In genomic region chr5:67969536-67969935, GRCm38 (mm10) we compare ENCODE assay signal across 28 mouse cellular contexts. TPM values are rescaled to one million over a fixed set of nuclear protein-coding genes. Genes with fewer than 3 reads are reported as not detected.
DNase-seq lines count a peak whose midpoint lies in the region; ATAC-seq and TF ChIP-seq lines count a peak whose summit lies in the region.
"Had no signal": no experiment of that assay in that cellular context is flagged by ENCODE, and none has a peak within 500 bp of the region (broad histone marks: within the 10 kb centered on the region; RNA-seq: fewer than 3 reads in every experiment).

No protein-coding gene starts in this region.

- H3K4me3 ChIP-seq in forebrain, embryonic 11.5 days (ENCODE audit: low read depth, low read length) = no peak overlapping the region
- H3K4me3 ChIP-seq in forebrain, embryonic 10.5 days = no peak overlapping the region
- no peak overlapping the region for H3K4me3 ChIP-seq in forebrain, embryonic 12.5 days (replicated peaks)
- H3K4me3 ChIP-seq in hindbrain, embryonic 13.5 days = no peak overlapping the region
- no peak overlapping the region for H3K4me3 ChIP-seq in midbrain, postnatal 0 days (ENCODE audit: low read depth, low read length)
- no peak overlapping the region for H3K4me3 ChIP-seq in heart, embryonic 11.5 days (ENCODE audit: low read depth, low read length)
- H3K4me3 ChIP-seq: embryonic facial prominence, embryonic 13.5 days; heart, embryonic 10.5 days; left cerebral cortex, adult 2 months had no signal

- no peaks in the 10 kb centered on the region for H3K36me3 ChIP-seq in forebrain, embryonic 11.5 days (ENCODE audit: control insufficient read depth, insufficient read depth, low read length)
- no peaks in the 10 kb centered on the region for H3K36me3 ChIP-seq in forebrain, embryonic 10.5 days (replicated peaks)
- H3K36me3 ChIP-seq in forebrain, embryonic 12.5 days (replicated peaks) = no peaks in the 10 kb centered on the region
- no peaks in the 10 kb centered on the region for H3K36me3 ChIP-seq in hindbrain, embryonic 13.5 days
- no peaks in the 10 kb centered on the region for H3K36me3 ChIP-seq in midbrain, postnatal 0 days (ENCODE audit: insufficient read depth, low read length)
- H3K36me3 ChIP-seq in heart, embryonic 11.5 days (ENCODE audit: control insufficient read depth, insufficient read depth, low read length) = no peaks in the 10 kb centered on the region
- H3K36me3 ChIP-seq: embryonic facial prominence, embryonic 13.5 days; heart, embryonic 10.5 days had no signal

- no peak overlapping the region for H3K27ac ChIP-seq in forebrain, embryonic 11.5 days (ENCODE audit: low read depth, low read length)
- H3K27ac ChIP-seq in forebrain, embryonic 10.5 days = no peak overlapping the region
- H3K27ac ChIP-seq in forebrain, embryonic 12.5 days = no peak overlapping the region
- H3K27ac ChIP-seq in hindbrain, embryonic 13.5 days = no peak overlapping the region
- no peak overlapping the region for H3K27ac ChIP-seq in midbrain, postnatal 0 days (ENCODE audit: low read depth, low read length)
- H3K27ac ChIP-seq in heart, embryonic 11.5 days (ENCODE audit: low read depth, low read length) = no peak overlapping the region
- H3K27ac ChIP-seq: embryonic facial prominence, embryonic 13.5 days; heart, embryonic 10.5 days; left cerebral cortex, adult 2 months; stomach, postnatal 0 days had no signal

- 60% methylated on average over 7 of the region's 7 CpGs for WGBS in forebrain, embryonic 11.5 days
- 78% methylated on average over 7 of the region's 7 CpGs for WGBS in forebrain, embryonic 10.5 days
- 50% methylated on average over 7 of the region's 7 CpGs for WGBS in forebrain, embryonic 12.5 days
- WGBS in hindbrain, embryonic 13.5 days = 43% methylated on average over 7 of the region's 7 CpGs
- 44% methylated on average over 7 of the region's 7 CpGs for WGBS in midbrain, postnatal 0 days
- WGBS in heart, embryonic 11.5 days (ENCODE audit: insufficient replicate concordance) = 77% methylated on average over 7 of the region's 7 CpGs

- H3K9ac ChIP-seq in forebrain, embryonic 11.5 days (ENCODE audit: low read length) = no peak overlapping the region
- H3K9ac ChIP-seq in forebrain, embryonic 12.5 days = no peak overlapping the region
- H3K9ac ChIP-seq in hindbrain, embryonic 13.5 days = no peak overlapping the region
- no peak overlapping the region for H3K9ac ChIP-seq in midbrain, postnatal 0 days (replicated peaks; ENCODE audit: low read length, poor library complexity, severe bottlenecking)
- no peak overlapping the region for H3K9ac ChIP-seq in heart, embryonic 11.5 days (ENCODE audit: low read depth, low read length)
- H3K9ac ChIP-seq: embryonic facial prominence, embryonic 13.5 days had no signal

- no peak overlapping the region for H3K4me2 ChIP-seq in forebrain, embryonic 11.5 days (ENCODE audit: low read depth, low read length, severe bottlenecking)
- H3K4me2 ChIP-seq in forebrain, embryonic 12.5 days = no peak overlapping the region
- no peak overlapping the region for H3K4me2 ChIP-seq in hindbrain, embryonic 13.5 days
- no peak overlapping the region for H3K4me2 ChIP-seq in midbrain, postnatal 0 days (ENCODE audit: low read depth, low read length, poor library complexity, severe bottlenecking)
- no peak overlapping the region for H3K4me2 ChIP-seq in heart, embryonic 11.5 days
- H3K4me2 ChIP-seq: embryonic facial prominence, embryonic 13.5 days had no signal

- no peak for TF ChIP-seq CTCF in midbrain, postnatal 0 days (IDR thresholded peaks at IDR 0.05)

- 0 out of 2 replicates have a peak, but pooled peaks have one; percentile 53 for ATAC-seq in forebrain, embryonic 11.5 days (replicated peaks; ENCODE audit: low FRiP score)
- ATAC-seq in forebrain, embryonic 12.5 days (ENCODE audit: low FRiP score) = peak; percentile 71
- ATAC-seq in hindbrain, embryonic 13.5 days (ENCODE audit: low FRiP score) = peak; percentile 78
- ATAC-seq in midbrain, postnatal 0 days (ENCODE audit: low FRiP score) = no peak
- ATAC-seq in heart, embryonic 11.5 days (replicated peaks; ENCODE audit: insufficient number of reproducible peaks, low FRiP score, low TSS enrichment) = no peak
- ATAC-seq: inflammation-experienced regulatory T-cells, adult 6 months; Patski had no signal

- H3K9me3 ChIP-seq in forebrain, embryonic 11.5 days (ENCODE audit: control insufficient read depth, low read length) = no peaks in the 10 kb centered on the region
- H3K9me3 ChIP-seq in forebrain, embryonic 10.5 days = no peaks in the 10 kb centered on the region
- no peaks in the 10 kb centered on the region for H3K9me3 ChIP-seq in forebrain, embryonic 12.5 days
- H3K9me3 ChIP-seq in hindbrain, embryonic 13.5 days = no peaks in the 10 kb centered on the region
- no peaks in the 10 kb centered on the region for H3K9me3 ChIP-seq in midbrain, postnatal 0 days (ENCODE audit: low read length)
- H3K9me3 ChIP-seq in heart, embryonic 11.5 days (replicated peaks; ENCODE audit: control insufficient read depth, low read length) = no peaks in the 10 kb centered on the region
- H3K9me3 ChIP-seq: embryonic facial prominence, embryonic 13.5 days; heart, embryonic 10.5 days had no signal

- H3K4me1 ChIP-seq in forebrain, embryonic 11.5 days (replicated peaks; ENCODE audit: control insufficient read depth, insufficient read depth, low read length) = 0 out of 2 replicates have a peak, but pooled peaks cover 1% of the 10 kb centered on the region
- no peaks in the 10 kb centered on the region for H3K4me1 ChIP-seq in forebrain, embryonic 10.5 days
- peaks cover 2% of the 10 kb centered on the region; the same call in 1 of the 2 replicates for H3K4me1 ChIP-seq in forebrain, embryonic 12.5 days
- peaks cover 2% of the 10 kb centered on the region; the same call in 1 of the 2 replicates for H3K4me1 ChIP-seq in hindbrain, embryonic 13.5 days (replicated peaks)
- no peaks in the 10 kb centered on the region for H3K4me1 ChIP-seq in midbrain, postnatal 0 days (ENCODE audit: insufficient read depth, low read length)
- no peaks in the 10 kb centered on the region for H3K4me1 ChIP-seq in heart, embryonic 11.5 days (ENCODE audit: control insufficient read depth, insufficient read depth, low read length)
- H3K4me1 ChIP-seq: embryonic facial prominence, embryonic 13.5 days; heart, embryonic 10.5 days had no signal

- H3K27me3 ChIP-seq in forebrain, embryonic 11.5 days (ENCODE audit: control insufficient read depth, insufficient read depth, low read length) = no peaks in the 10 kb centered on the region
- no peaks in the 10 kb centered on the region for H3K27me3 ChIP-seq in forebrain, embryonic 10.5 days (ENCODE audit: poor library complexity, severe bottlenecking)
- no peaks in the 10 kb centered on the region for H3K27me3 ChIP-seq in forebrain, embryonic 12.5 days
- H3K27me3 ChIP-seq in hindbrain, embryonic 13.5 days = no peaks in the 10 kb centered on the region
- H3K27me3 ChIP-seq in midbrain, postnatal 0 days (ENCODE audit: insufficient read depth, low read length) = no peaks in the 10 kb centered on the region
- no peaks in the 10 kb centered on the region for H3K27me3 ChIP-seq in heart, embryonic 11.5 days (ENCODE audit: control insufficient read depth, insufficient read depth, low read length)
- H3K27me3 ChIP-seq: embryonic facial prominence, embryonic 13.5 days; Patski had no signal

- DNase-seq in forebrain, embryonic 11.5 days (ENCODE audit: low spot score) = no peak
- no peak for DNase-seq in forebrain, embryonic 10.5 days (ENCODE audit: extremely low spot score, low spot score)
- DNase-seq in midbrain, postnatal 0 days (ENCODE audit: low spot score) = peak; percentile 32
- DNase-seq in heart, adult 8-10 months (ENCODE audit: low spot score) = no peak
- no peak for DNase-seq in layer of hippocampus, adult 11-12 months (ENCODE audit: low spot score)
- DNase-seq: adrenal gland, postnatal 14 days; cerebellum, adult 11 months; cerebellum, postnatal 10 days; heart, postnatal 10 days; kidney, adult 2 months; kidney, postnatal 25 days; left cerebral cortex, postnatal 4 days; liver; lung, postnatal 10 days; right cerebral cortex, postnatal 4 days had no signal

RNA-seq across cellular contexts. Expression of gene Gm21905, which starts 23.3 kb away (rescaled TPM):
- polyA plus RNA-seq in forebrain, embryonic 11.5 days (2014; fragmentation: Nextera tagmentation; extraction: Ambion mirVana) = not detected in 2 replicates
- polyA plus RNA-seq in forebrain, embryonic 10.5 days (2016; fragmentation: Nextera tagmentation; extraction: Ambion mirVana) = not detected in 2 replicates
- not detected in 2 replicates for polyA plus RNA-seq in forebrain, embryonic 12.5 days (2016; fragmentation: Nextera tagmentation; extraction: Ambion mirVana)
- polyA plus RNA-seq in hindbrain, embryonic 13.5 days (2015; fragmentation: Nextera tagmentation; extraction: Ambion mirVana) = not detected in 2 replicates
- not detected in 2 replicates for total RNA-seq in midbrain, postnatal 0 days (2014; rRNA removed)
- not detected in 2 replicates for polyA plus RNA-seq in midbrain, postnatal 0 days (2015; fragmentation: Nextera tagmentation; extraction: Ambion mirVana)
- not detected for total RNA-seq in heart, adult 8-10 months (2022)
- not detected in 2 replicates for polyA plus RNA-seq in heart, embryonic 11.5 days (2014; fragmentation: Nextera tagmentation; extraction: Ambion mirVana)
- total RNA-seq: adrenal gland, postnatal 14 days; gastrocnemius, postnatal 4 days; heart, postnatal 10 days; left cerebral cortex, adult 2 months; left cerebral cortex, postnatal 4 days; megakaryocyte progenitor cell, adult 5-6 weeks; monocyte, adult 5-6 weeks had no signal
- polyA plus RNA-seq: embryonic facial prominence, embryonic 13.5 days; heart, embryonic 10.5 days; inflammation-experienced regulatory T-cells, adult 6 months; kidney, adult 2 months; liver, embryonic 16.5 days; Patski; stomach, postnatal 0 days had no signal

RNA-seq across cellular contexts. Expression of gene Gm5108, which starts 28.1 kb away (rescaled TPM):
- not detected in 2 replicates for polyA plus RNA-seq in forebrain, embryonic 11.5 days (2014; fragmentation: Nextera tagmentation; extraction: Ambion mirVana)
- not detected in 2 replicates for polyA plus RNA-seq in forebrain, embryonic 10.5 days (2016; fragmentation: Nextera tagmentation; extraction: Ambion mirVana)
- not detected in 2 replicates for polyA plus RNA-seq in forebrain, embryonic 12.5 days (2016; fragmentation: Nextera tagmentation; extraction: Ambion mirVana)
- polyA plus RNA-seq in hindbrain, embryonic 13.5 days (2015; fragmentation: Nextera tagmentation; extraction: Ambion mirVana) = not detected in 2 replicates
- total RNA-seq in midbrain, postnatal 0 days (2014; rRNA removed) = not detected in 2 replicates
- not detected in 2 replicates for polyA plus RNA-seq in midbrain, postnatal 0 days (2015; fragmentation: Nextera tagmentation; extraction: Ambion mirVana)
- not detected for total RNA-seq in heart, adult 8-10 months (2022)
- polyA plus RNA-seq in heart, embryonic 11.5 days (2014; fragmentation: Nextera tagmentation; extraction: Ambion mirVana) = not detected in 2 replicates
- total RNA-seq: adrenal gland, postnatal 14 days; gastrocnemius, postnatal 4 days; heart, postnatal 10 days; left cerebral cortex, adult 2 months; left cerebral cortex, postnatal 4 days; megakaryocyte progenitor cell, adult 5-6 weeks; monocyte, adult 5-6 weeks had no signal
- polyA plus RNA-seq: embryonic facial prominence, embryonic 13.5 days; heart, embryonic 10.5 days; inflammation-experienced regulatory T-cells, adult 6 months; kidney, adult 2 months; liver, embryonic 16.5 days; Patski; stomach, postnatal 0 days had no signal

Comparison
In these comparisons a context has a peak if more than half of its experiments do, and no peak if none do; other contexts are left out.
1. ATAC-seq: peak in forebrain, embryonic 11.5 days (single experiment), forebrain, embryonic 12.5 days (single experiment) and hindbrain, embryonic 13.5 days (single experiment); none in midbrain, postnatal 0 days (single experiment) and heart, embryonic 11.5 days (single experiment).